Mouse (Mus musculus): ENCODE results near the gene Pcnx3. TPM values are rescaled to one million over a fixed set of nuclear protein-coding genes. Genes with fewer than 3 reads are reported as not detected.
"Not testable (repeated sequence)": the region's sequence is repeated elsewhere in the genome, so short reads cannot be mapped to it uniquely, and the experiment has no call there.

Pcnx3 gene
- total RNA-seq, 1 experiment from 2014 or later: 124 TPM

GRCm38 (mm10) chr19:5713255-5713654 lies 24.5 kb upstream of the Pcnx3 start:
- DNase-seq: no peak

GRCm38 (mm10) chr19:5711907-5712460 lies 23.3 kb upstream of the Pcnx3 start:
- no peak for DNase-seq

- DNase-seq: peak; percentile 73
These were observed 22.5 kb upstream of the Pcnx3 start for GRCm38 (mm10) chr19:5711218-5711617.

GRCm38 (mm10) chr19:5710581-5710980 lies 21.9 kb upstream of the Pcnx3 start:
- no peak for DNase-seq

- no peak for DNase-seq
These were observed 21.4 kb upstream of the Pcnx3 start for GRCm38 (mm10) chr19:5710068-5710467.

GRCm38 (mm10) chr19:5704801-5705571 lies 16.3 kb upstream of the Pcnx3 start:
- no peak for DNase-seq

GRCm38 (mm10) chr19:5704163-5704800 lies 15.6 kb upstream of the Pcnx3 start, which contains the start of gene Kcnk7:
TSS of gene Kcnk7 (plus strand) at chr19:5704367.
- no peak for DNase-seq

GRCm38 (mm10) chr19:5695849-5696462 lies 7.2 kb upstream of the Pcnx3 start:
- no peak for DNase-seq

- DNase-seq: no peak
These were observed 5.1 kb upstream of the Pcnx3 start for GRCm38 (mm10) chr19:5693801-5694200.

GRCm38 (mm10) chr19:5692913-5693396 lies 4.2 kb upstream of the Pcnx3 start:
- no peak for DNase-seq

- peak; percentile 46 for DNase-seq
These were observed 3.6 kb upstream of the Pcnx3 start for GRCm38 (mm10) chr19:5692086-5692912.

GRCm38 (mm10) chr19:5691601-5692000 lies 2.9 kb upstream of the Pcnx3 start:
- no peak for DNase-seq

- DNase-seq: no peak
These were observed 1.6 kb upstream of the Pcnx3 start for GRCm38 (mm10) chr19:5690343-5690735.

GRCm38 (mm10) chr19:5689565-5690342 lies 1.0 kb upstream of the Pcnx3 start:
- DNase-seq: peak; percentile 87

- DNase-seq: no peak
These were observed 350 bp upstream of the Pcnx3 start for GRCm38 (mm10) chr19:5689088-5689428.

- no peak for DNase-seq
These were observed 970 bp downstream of the Pcnx3 start for GRCm38 (mm10) chr19:5687738-5688137.

- not testable (repeated sequence) for DNase-seq
These were observed 1.8 kb downstream of the Pcnx3 start for GRCm38 (mm10) chr19:5686954-5687353.

GRCm38 (mm10) chr19:5686437-5686836 lies 2.3 kb downstream of the Pcnx3 start:
- DNase-seq: no peak

- no peak for DNase-seq
These were observed 2.8 kb downstream of the Pcnx3 start for GRCm38 (mm10) chr19:5685861-5686260.

GRCm38 (mm10) chr19:5685431-5685830 lies 3.3 kb downstream of the Pcnx3 start:
- no peak for DNase-seq

GRCm38 (mm10) chr19:5684985-5685384 lies 3.7 kb downstream of the Pcnx3 start:
- DNase-seq: no peak

Data from adrenal gland, postnatal 25 days (tissue).